Mouse (Mus musculus) splenic B cell, adult 2 months (primary cell): ENCODE measurements at regions not wholly inside any gene's neighbourhood (a gene's known extent, or its start where the extent isn't known, plus 50 kb on each side); places are given as distances from the start of the nearest gene placed in this dataset.

Experiments used
- DNase-seq: peaks from one replicate; pipeline ENCODE4 v3.0.0-alpha.2; 2011; ENCODE audit warnings: low read depth, low spot score
- H3K27me3 ChIP-seq: 2 replicates; pipeline ENCODE4 v1.6.1; 2012; ENCODE audit warnings: mild to moderate bottlenecking, low read length, moderate library complexity, mixed read lengths; ENCODE audit not compliant: control insufficient read depth, poor library complexity, insufficient read depth, severe bottlenecking
- H3K36me3 ChIP-seq: 2 replicates; pipeline ENCODE4 v1.6.1; 2012; ENCODE audit warnings: mild to moderate bottlenecking, low read length, moderate library complexity, mixed read lengths; ENCODE audit not compliant: control insufficient read depth, poor library complexity, insufficient read depth, severe bottlenecking

DNA sequence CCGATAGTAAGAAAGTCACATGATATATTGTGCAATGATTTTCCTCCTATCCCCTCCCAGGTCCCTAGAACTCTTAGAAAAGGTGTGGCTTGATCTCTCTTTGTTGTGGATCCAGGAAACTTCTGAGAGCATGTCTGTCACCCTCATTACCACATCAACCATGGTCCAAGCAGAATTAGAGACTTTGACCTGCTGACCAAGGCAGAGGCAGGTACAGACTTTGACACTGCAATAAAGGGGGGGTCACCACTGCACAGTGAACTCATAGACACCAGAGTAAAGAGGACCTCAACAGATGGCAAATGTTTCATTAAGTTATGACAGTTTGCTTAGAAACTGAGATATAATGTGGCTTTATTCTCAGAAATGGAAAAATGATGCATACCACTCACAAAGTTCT, 595.2 kb upstream of the Camk1g start:
- H3K27me3 ChIP-seq: no peaks in the 10 kb centered on the region
- DNase-seq: no peak
- no peaks in the 10 kb centered on the region for H3K36me3 ChIP-seq

DNA sequence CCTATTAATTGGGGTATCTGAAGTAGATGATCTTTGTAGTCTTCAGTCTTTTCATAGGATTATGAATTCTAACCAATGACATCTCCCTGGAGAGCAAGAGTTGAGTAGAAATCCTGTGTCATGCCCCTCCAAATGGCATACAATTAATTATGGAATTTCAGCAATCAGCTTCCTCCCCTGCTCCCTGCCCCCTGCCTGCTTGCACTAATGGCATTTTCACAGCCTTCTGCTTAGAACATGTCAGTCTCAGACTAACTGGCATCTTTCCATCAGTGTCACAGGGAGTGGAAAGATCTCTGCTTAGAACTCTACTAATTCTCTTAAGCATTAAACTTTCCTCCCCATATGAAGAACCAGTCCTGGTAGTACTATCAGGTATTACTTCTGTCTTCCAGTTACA, 581.8 kb upstream of the Camk1g start:
- H3K27me3 ChIP-seq: no peaks in the 10 kb centered on the region
- no peaks in the 10 kb centered on the region for H3K36me3 ChIP-seq
- no peak for DNase-seq

DNA sequence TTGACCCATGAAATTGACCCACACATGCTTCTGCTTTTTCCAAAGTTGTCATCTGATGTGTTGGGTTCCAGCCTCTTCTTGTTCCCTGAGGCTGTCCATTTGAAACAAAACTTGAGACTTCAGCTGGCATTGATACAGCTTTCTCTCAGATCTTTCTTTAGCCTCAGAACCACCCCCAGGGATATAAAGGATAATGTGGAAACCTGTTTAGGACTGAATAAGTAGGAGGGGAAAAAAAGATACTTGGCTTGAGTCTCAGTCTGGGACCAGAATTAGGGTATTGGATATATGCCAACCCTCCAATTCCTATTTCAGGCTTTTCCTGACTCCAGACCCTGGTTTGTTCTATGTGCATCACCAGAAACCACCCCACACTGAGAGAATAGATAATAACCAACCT, 579.7 kb upstream of the Camk1g start:
- no peaks in the 10 kb centered on the region for H3K27me3 ChIP-seq
- H3K36me3 ChIP-seq: no peaks in the 10 kb centered on the region
- DNase-seq: no peak

DNA sequence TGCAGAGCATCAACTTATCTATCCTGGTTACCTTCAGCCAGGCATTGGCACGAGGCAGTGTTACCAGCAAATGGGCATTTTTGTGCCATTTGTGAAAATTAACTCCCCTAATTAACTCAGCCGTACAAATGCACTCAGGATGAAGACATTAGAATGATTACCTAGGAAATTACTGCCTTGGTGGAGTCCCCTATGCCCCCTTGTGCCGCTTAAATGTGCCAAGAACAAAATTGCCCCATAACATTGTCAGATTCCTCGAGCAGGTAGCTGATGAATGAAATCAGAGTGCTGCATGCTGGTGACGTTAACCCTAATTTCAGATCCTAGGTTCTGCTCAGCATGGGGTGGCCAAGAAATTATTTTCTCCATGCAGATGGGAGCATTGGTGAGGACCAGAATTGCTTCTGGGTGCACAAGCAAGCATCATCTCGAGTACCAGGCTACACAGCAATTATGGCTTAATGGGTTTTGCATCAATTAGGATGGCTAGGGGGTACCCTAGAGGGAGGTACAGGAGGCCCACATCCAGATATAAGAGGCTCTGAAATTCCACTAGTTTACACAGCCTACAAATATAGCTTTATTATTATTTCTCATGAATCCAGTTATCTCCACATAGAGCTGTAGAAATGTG, 577.0 kb upstream of the Camk1g start:
- H3K36me3 ChIP-seq: no peaks in the 10 kb centered on the region
- no peaks in the 10 kb centered on the region for H3K27me3 ChIP-seq

DNA sequence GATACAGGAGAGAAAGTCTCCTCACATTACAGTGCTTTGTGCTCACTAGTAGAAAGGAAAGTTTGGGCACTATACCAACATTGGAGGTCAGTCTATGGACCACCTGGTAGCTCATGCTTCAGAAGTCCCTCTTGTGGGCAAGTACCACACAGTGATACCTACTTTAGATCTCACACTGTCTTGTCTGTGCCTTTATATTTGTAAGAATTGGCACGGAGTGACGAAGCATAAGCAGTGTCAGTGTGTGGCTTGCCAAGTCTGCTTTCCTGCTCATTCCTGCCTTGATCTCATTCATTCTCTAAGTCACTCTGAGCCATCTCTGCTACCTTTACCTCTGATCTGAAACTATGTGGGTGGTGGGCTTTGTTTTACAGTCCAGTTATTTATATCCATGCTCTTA, 565.9 kb upstream of the Camk1g start:
- Histone ChIP-seq H3K27me3 (no peaks in the 10 kb centered on the region), H3K36me3 (no peaks in the 10 kb centered on the region)
- DNase-seq: no peak

More for the DNA sequence above, 577.0 kb upstream of the Camk1g start:
- no peak for DNase-seq

DNA sequence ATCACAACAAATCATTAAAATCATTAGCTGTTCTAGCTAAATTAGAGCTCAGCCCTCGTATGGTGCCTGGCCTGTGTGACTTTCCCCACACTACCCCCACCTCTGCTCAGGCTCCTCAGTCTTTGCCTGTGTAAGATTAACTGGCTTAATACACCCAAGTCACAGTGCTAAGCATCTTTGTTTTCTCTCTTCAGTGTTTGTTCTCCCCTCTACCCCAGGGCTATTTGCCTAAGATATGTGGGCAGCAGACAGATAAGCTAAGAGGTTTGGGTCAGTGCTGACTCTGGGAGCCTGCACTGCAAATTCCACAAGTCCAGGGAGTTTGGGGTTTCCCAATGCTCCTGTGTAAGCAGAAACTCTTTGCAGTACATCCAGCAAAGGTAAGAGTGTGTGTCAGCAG, 564.2 kb upstream of the Camk1g start:
- H3K27me3 ChIP-seq: no peaks in the 10 kb centered on the region
- H3K36me3 ChIP-seq: no peaks in the 10 kb centered on the region
- DNase-seq: no peak

DNA sequence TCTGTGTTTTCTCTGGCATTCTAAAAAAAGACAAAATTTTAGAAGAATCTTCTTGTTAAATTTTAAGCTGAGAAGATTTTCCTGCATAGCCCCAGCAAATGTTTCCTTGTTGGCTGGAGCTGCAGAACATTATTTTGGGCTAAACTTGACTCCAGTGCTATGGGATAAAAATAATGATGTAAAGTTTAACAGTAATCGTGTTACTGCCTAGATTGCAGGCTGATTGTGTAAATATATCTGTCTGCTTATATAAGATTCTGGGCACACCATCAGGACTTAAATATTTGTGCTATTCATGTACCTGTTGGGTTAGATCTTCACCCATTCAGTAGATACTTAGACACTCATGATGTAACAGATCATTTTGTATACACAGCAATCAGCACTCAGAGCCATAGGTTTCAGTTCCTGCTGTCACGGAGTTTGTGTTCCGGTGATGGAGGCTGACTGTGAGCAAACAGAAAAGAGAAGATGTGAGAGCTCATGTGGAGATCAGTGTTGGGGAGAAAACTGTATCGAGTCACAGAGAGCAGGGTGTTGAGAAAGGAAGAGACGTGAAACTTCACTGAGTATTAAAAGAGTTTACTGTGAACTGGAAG, 561.1 kb upstream of the Camk1g start:
- no peak for DNase-seq
- no peaks in the 10 kb centered on the region for H3K27me3 ChIP-seq
- H3K36me3 ChIP-seq: no peaks in the 10 kb centered on the region

DNA sequence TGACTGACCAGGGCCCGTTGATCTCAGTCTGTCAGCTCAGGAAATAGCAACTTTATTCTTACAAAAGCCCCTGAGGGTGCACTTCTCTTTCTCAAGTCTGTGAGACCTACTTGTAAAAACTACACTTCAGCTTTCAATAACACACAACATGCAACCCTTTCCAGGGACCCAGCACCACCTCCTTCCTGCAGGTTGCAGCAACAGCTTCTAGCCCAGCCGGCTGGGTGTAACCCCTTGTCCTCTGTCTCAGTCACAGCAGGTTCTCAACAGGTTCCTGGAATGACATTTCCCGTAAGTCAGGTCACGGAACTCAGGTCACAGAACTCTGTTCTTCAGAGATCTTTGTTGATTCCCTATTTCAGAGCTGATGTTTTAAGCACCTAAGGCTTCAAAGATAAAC, 558.5 kb upstream of the Camk1g start:
- H3K27me3 ChIP-seq: no peaks in the 10 kb centered on the region
- no peaks in the 10 kb centered on the region for H3K36me3 ChIP-seq
- no peak for DNase-seq

DNA sequence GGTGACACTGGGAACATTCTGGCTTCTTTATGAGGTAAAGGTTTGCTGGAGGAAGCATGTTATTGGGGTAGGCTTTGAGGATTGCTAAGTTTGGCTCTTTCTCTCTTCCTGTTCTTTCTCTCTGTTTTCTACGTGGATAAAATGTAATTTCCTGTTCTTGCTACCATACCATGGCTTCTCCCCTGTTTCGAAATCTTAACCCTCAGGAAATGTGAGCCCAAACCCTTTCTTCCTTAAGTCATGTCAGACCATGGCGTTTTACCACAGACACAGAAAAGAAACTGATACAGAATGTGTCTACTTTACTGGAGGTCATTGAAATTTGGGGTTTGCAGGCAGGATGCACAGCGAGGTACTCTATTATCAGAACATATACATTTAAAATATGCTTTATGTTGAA, 552.7 kb upstream of the Camk1g start:
- no peaks in the 10 kb centered on the region for H3K27me3 ChIP-seq
- no peak for DNase-seq
- no peaks in the 10 kb centered on the region for H3K36me3 ChIP-seq

DNA sequence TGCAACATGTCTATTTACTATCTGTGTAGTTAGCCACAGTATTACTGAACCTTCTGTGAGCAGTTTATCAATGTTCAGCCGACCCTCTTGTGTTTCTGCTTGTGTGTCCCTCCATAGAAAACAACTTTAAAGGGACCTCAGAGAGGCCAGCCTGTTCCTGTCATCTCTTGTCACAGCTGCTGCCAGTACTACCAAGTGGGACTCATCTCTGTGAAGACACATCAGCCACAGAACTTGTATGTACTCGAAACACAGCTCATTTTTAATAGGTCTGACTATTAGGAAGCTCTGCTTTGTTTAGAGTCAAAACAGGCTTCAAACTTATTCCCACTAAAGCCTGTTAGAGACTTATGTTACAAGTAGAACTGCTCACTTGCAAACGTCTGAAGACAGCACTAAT, 549.1 kb upstream of the Camk1g start:
- no peak for DNase-seq
- H3K36me3 ChIP-seq: no peaks in the 10 kb centered on the region
- H3K27me3 ChIP-seq: no peaks in the 10 kb centered on the region

DNA sequence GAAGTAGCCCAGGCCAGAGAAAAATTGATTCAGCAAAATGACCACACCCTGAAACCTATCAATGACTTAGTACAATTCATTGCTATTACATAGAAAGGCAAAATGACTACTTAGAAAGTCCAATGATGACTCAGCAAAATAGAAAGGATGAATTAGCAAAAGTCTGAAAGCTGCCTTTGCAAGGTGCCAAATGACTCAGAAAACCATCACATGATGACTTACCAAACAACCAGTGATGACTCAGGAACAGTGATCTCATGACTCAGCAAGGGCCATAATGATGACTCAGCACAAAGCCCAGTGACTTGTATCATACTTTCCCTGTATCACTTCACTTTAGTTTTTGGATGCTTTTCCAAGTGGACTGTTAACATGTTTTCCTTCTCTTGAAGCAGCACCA, 535.6 kb upstream of the Camk1g start:
- H3K27me3 ChIP-seq: no peaks in the 10 kb centered on the region
- H3K36me3 ChIP-seq: no peaks in the 10 kb centered on the region
- DNase-seq: no peak

DNA sequence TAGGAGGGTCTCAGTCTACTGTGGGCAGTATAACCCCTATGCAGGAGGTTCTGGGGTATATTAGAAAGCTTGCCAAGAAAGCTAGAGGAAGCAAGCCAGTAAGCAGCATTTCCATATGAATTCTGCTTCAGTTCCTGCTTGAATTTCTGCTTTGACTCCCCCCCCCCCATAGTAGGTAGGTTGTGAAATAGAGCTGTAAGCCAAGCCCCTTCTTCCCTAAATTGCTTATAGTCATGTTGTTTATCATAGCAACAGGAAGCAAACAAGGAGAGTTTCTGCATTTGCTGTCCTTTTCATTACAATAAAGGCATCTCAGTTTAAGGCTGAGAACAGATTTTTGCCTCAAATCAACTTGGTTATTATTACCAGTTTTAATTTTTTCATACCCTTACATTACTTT, 524.0 kb upstream of the Camk1g start:
- no peak for DNase-seq
- Histone ChIP-seq H3K27me3 (no peaks in the 10 kb centered on the region), H3K36me3 (no peaks in the 10 kb centered on the region)

DNA sequence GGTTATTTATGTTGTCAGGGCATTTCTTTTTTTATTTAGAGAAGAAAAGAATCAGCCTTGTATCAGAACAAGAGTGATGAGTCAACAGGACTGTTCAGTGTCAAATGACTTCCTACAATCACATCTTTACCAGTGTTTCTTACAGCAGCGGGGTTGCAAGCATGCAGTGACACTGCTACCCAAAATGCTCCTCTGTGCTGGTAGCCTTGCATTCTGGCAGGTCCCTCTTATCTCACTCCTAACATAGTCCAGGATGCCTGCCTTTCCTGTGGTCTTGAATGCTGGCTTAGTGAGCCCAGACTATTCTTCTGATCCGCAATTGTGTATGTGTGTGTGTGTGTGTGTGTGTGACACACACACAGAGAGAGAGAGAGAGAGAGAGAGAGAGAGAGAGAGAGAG, 506.4 kb upstream of the Camk1g start:
- DNase-seq: no peak
- Histone ChIP-seq H3K36me3 (no peaks in the 10 kb centered on the region), H3K27me3 (no peaks in the 10 kb centered on the region)

DNA sequence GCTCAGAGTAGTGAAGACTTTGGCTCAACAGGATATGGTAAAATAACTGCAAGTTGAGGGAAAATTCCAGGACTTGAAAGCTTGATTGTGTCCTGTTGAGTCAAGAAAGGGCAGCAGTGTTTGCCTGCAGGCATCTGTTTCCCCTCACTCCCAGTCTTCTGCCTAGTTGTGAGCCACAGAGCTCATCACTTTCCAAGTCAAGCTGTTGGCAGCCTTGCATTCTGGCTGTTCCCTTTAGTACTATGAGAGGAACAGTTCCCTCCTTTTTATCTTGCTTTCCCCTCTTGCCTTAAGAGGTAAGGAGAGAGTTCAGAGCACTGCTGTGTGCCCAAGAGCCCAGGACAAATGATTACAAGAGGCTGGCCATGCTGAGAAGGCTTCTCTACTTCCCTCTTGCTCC, 506.0 kb upstream of the Camk1g start:
- no peaks in the 10 kb centered on the region for H3K36me3 ChIP-seq
- H3K27me3 ChIP-seq: no peaks in the 10 kb centered on the region
- DNase-seq: no peak

DNA sequence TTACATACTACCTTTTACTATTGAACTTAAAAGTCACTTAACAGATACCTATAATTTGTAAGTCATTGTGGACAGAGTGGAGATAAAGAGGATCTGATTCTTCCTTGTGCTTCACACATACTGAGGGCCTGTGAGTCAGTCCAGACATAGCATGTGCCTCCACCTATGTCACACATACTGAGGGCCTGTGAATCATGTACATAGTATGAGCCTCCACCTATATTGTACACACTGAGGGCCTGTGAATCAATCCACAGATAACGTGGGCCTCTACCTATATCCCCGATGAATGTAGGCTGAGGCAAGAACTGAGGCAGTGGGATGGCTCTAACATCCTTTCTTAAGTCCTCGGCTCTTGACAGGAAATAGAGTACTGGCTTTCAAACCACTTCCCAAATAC, 505.2 kb upstream of the Camk1g start:
- no peak for DNase-seq
- H3K27me3 ChIP-seq: no peaks in the 10 kb centered on the region
- no peaks in the 10 kb centered on the region for H3K36me3 ChIP-seq

DNA sequence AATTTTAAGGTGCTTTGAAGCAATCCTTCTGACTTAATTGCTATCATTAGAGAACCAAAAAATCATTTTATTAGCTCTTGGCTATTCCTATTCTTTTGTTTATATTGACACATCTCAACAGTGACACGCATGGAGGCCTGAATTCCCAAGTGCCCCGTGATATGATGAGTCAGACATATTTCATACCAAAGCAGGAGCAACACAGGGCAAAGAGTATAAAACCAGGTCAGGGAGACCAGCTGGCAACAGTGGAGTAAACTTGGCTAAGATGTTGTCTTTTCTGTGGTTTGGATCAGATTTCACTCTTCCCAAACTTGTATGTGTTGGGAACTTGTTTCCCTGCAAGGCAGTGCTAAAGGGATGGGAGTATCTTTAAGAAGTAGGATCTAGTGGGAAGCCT, 500.6 kb upstream of the Camk1g start:
- no peak for DNase-seq
- Histone ChIP-seq H3K27me3 (no peaks in the 10 kb centered on the region), H3K36me3 (no peaks in the 10 kb centered on the region)
